Mouse (Mus musculus) hindbrain, embryonic 13.5 days (tissue): ENCODE data around the gene Wdr66. TPM values are rescaled to one million over a fixed set of nuclear protein-coding genes. Genes with fewer than 3 reads are reported as not detected.

Experiments used
- ATAC-seq: fragments of 200-750 bp; cut with Nextera tagmentation; 2 replicates; pipeline ENCODE4 v1.8.0; 2017; ENCODE audit warnings: moderate TSS enrichment; ENCODE audit not compliant: low FRiP score
- H3K27ac ChIP-seq: fragments of 300-500 bp; sonication (generic); 2 replicates; pipeline ENCODE4 v1.5.1; 2015; ENCODE audit warnings: inconsistent platforms, mild to moderate bottlenecking, moderate library complexity
- H3K27me3 ChIP-seq: fragments of 300-500 bp; sonication (generic); 2 replicates; pipeline ENCODE4 v1.6.1; 2015; ENCODE audit warnings: mild to moderate bottlenecking, inconsistent platforms
- H3K36me3 ChIP-seq: fragments of 300-500 bp; sonication (generic); 2 replicates; pipeline ENCODE4 v1.6.1; 2015; ENCODE audit warnings: mild to moderate bottlenecking, inconsistent platforms
- H3K4me1 ChIP-seq: fragments of 300-500 bp; sonication (generic); replicated peaks from 2 replicates; pipeline ENCODE4 v1.6.1; 2015; ENCODE audit warnings: inconsistent platforms
- H3K4me2 ChIP-seq: fragments of 300-500 bp; sonication (generic); 2 replicates; pipeline ENCODE4 v1.6.1; 2015; ENCODE audit warnings: inconsistent platforms, mild to moderate bottlenecking, moderate library complexity
- H3K4me3 ChIP-seq: fragments of 300-500 bp; sonication (generic); 2 replicates; pipeline ENCODE4 v1.5.1; 2015; ENCODE audit warnings: mild to moderate bottlenecking, inconsistent platforms
- H3K9ac ChIP-seq: fragments of 300-500 bp; sonication (generic); 2 replicates; pipeline ENCODE4 v1.6.1; 2015; ENCODE audit warnings: mild to moderate bottlenecking, inconsistent platforms
- H3K9me3 ChIP-seq: fragments of 300-500 bp; sonication (generic); 2 replicates; pipeline ENCODE4 v1.6.1; 2016; ENCODE audit warnings: inconsistent platforms
- WGBS: fragments of 180-500 bp; shearing (Covaris S2); methylation state at CpG from one replicate; pipeline ENCODE4 v1.1.7; 2015; 5-methylcytosine and 5-hydroxymethylcytosine counted together
- polyA plus RNA-seq: library from polyadenylated mRNA; unstranded; fragments of >200 nt; fragmentation: Nextera tagmentation; extraction: Ambion mirVana; gene quantifications from 2 replicates; pipeline ENCODE4 v1.2.1, GENCODE M21; 2015

The Wdr66 gene
- polyA plus RNA-seq, 1 experiment from 2014 or later: 1.9 TPM

GRCm38 (mm10) chr5:123346701-123347270, 94.9 kb downstream of the Wdr66 start:
- Histone ChIP-seq H3K27ac (peak overlapping the region; percentile 98), H3K4me1 (peaks cover 53% of the 10 kb centered on the region), H3K36me3 (peaks cover 7% of the 10 kb centered on the region), H3K9ac (peak overlapping the region; percentile 92), H3K27me3 (no peaks in the 10 kb centered on the region), H3K4me2 (peak overlapping the region; percentile 92), H3K4me3 (peak overlapping the region; percentile 77), H3K9me3 (no peaks in the 10 kb centered on the region)
- WGBS: 60% methylated on average over 7 of the region's 7 CpGs
- ATAC-seq: no peak

GRCm38 (mm10) chr5:123347985-123348384, 96.1 kb downstream of the Wdr66 start:
- H3K4me2 ChIP-seq: peak overlapping the region; percentile 92
- no peaks in the 10 kb centered on the region for H3K27me3 ChIP-seq
- no peak overlapping the region for H3K27ac ChIP-seq
- no peak for ATAC-seq
- WGBS: 85% methylated on average over 2 of the region's 2 CpGs
- no peak overlapping the region for H3K9ac ChIP-seq
- no peaks in the 10 kb centered on the region for H3K9me3 ChIP-seq
- H3K4me3 ChIP-seq: no peak overlapping the region
- peaks cover 19% of the 10 kb centered on the region for H3K36me3 ChIP-seq
- peaks cover 65% of the 10 kb centered on the region for H3K4me1 ChIP-seq

GRCm38 (mm10) chr5:123350386-123350785, 98.5 kb downstream of the Wdr66 start:
- peaks cover 64% of the 10 kb centered on the region for H3K4me1 ChIP-seq
- WGBS: 73% methylated on average over 10 of the region's 10 CpGs
- no peak for ATAC-seq
- no peak overlapping the region for H3K27ac ChIP-seq
- no peak overlapping the region for H3K9ac ChIP-seq
- peaks cover 34% of the 10 kb centered on the region for H3K36me3 ChIP-seq
- H3K4me3 ChIP-seq: no peak overlapping the region
- no peaks in the 10 kb centered on the region for H3K9me3 ChIP-seq
- no peaks in the 10 kb centered on the region for H3K27me3 ChIP-seq
- no peak overlapping the region for H3K4me2 ChIP-seq

- Histone ChIP-seq H3K9me3 (no peaks in the 10 kb centered on the region), H3K4me3 (no peak overlapping the region), H3K4me2 (no peak overlapping the region), H3K27ac (no peak overlapping the region), H3K4me1 (peaks cover 24% of the 10 kb centered on the region), H3K36me3 (peaks cover 85% of the 10 kb centered on the region), H3K27me3 (no peaks in the 10 kb centered on the region), H3K9ac (no peak overlapping the region)
- ATAC-seq: no peak
- 87% methylated on average over 11 of the region's 11 CpGs for WGBS
Measured at GRCm38 (mm10) chr5:123355918-123356317, 104.0 kb downstream of the Wdr66 start.

GRCm38 (mm10) chr5:123357253-123357652, 105.4 kb downstream of the Wdr66 start:
- WGBS: 94% methylated on average over 4 of the region's 4 CpGs
- H3K27ac ChIP-seq: no peak overlapping the region
- no peak for ATAC-seq
- peaks cover 11% of the 10 kb centered on the region; the same call in 1 of the 2 replicates for H3K4me1 ChIP-seq
- H3K4me2 ChIP-seq: no peak overlapping the region
- H3K36me3 ChIP-seq: peaks cover 89% of the 10 kb centered on the region
- no peaks in the 10 kb centered on the region for H3K9me3 ChIP-seq
- H3K27me3 ChIP-seq: no peaks in the 10 kb centered on the region
- H3K4me3 ChIP-seq: no peak overlapping the region
- H3K9ac ChIP-seq: no peak overlapping the region

- Histone ChIP-seq H3K27ac (no peak overlapping the region), H3K9me3 (no peaks in the 10 kb centered on the region)
- 79% methylated on average over 6 of the region's 6 CpGs for WGBS
Measured at GRCm38 (mm10) chr5:123359431-123359830, 107.5 kb downstream of the Wdr66 start.

GRCm38 (mm10) chr5:123362911-123363310, 111.0 kb downstream of the Wdr66 start:
- ATAC-seq: no peak
- H3K9ac ChIP-seq: no peak overlapping the region
- H3K36me3 ChIP-seq: peaks cover 92% of the 10 kb centered on the region
- no peaks in the 10 kb centered on the region for H3K27me3 ChIP-seq
- H3K4me1 ChIP-seq: no peaks in the 10 kb centered on the region
- 79% methylated on average over 4 of the region's 4 CpGs for WGBS
- no peak overlapping the region for H3K4me3 ChIP-seq
- H3K27ac ChIP-seq: no peak overlapping the region
- H3K4me2 ChIP-seq: no peak overlapping the region
- no peaks in the 10 kb centered on the region for H3K9me3 ChIP-seq

More at GRCm38 (mm10) chr5:123359431-123359830, 107.5 kb downstream of the Wdr66 start:
- Histone ChIP-seq H3K36me3 (peaks cover 98% of the 10 kb centered on the region), H3K9ac (no peak overlapping the region), H3K4me2 (no peak overlapping the region), H3K4me1 (no peaks in the 10 kb centered on the region), H3K27me3 (no peaks in the 10 kb centered on the region), H3K4me3 (no peak overlapping the region)
- no peak for ATAC-seq

GRCm38 (mm10) chr5:123364302-123364971, 112.5 kb downstream of the Wdr66 start:
- H3K27ac ChIP-seq: no peak overlapping the region
- no peaks in the 10 kb centered on the region for H3K27me3 ChIP-seq
- 80% methylated on average over 11 of the region's 11 CpGs for WGBS
- ATAC-seq: no peak
- no peak overlapping the region for H3K4me2 ChIP-seq
- H3K4me1 ChIP-seq: no peaks in the 10 kb centered on the region
- no peak overlapping the region for H3K9ac ChIP-seq
- H3K4me3 ChIP-seq: no peak overlapping the region
- no peaks in the 10 kb centered on the region for H3K9me3 ChIP-seq
- H3K36me3 ChIP-seq: peaks cover 89% of the 10 kb centered on the region

GRCm38 (mm10) chr5:123368869-123369488, 117.1 kb downstream of the Wdr66 start:
- H3K27me3 ChIP-seq: no peaks in the 10 kb centered on the region

GRCm38 (mm10) chr5:123370049-123370448, 118.1 kb downstream of the Wdr66 start:
- Histone ChIP-seq H3K9me3 (no peaks in the 10 kb centered on the region), H3K4me1 (no peaks in the 10 kb centered on the region), H3K27me3 (no peaks in the 10 kb centered on the region), H3K4me3 (no peak overlapping the region), H3K9ac (no peak overlapping the region), H3K4me2 (no peak overlapping the region), H3K27ac (no peak overlapping the region), H3K36me3 (peaks cover 84% of the 10 kb centered on the region)
- no peak for ATAC-seq
- 94% methylated on average over 5 of the region's 5 CpGs for WGBS

More at GRCm38 (mm10) chr5:123368869-123369488, 117.1 kb downstream of the Wdr66 start:
- Histone ChIP-seq H3K9me3 (no peaks in the 10 kb centered on the region), H3K4me2 (no peak overlapping the region), H3K4me1 (no peaks in the 10 kb centered on the region), H3K36me3 (peaks cover 88% of the 10 kb centered on the region), H3K9ac (no peak overlapping the region), H3K4me3 (no peak overlapping the region), H3K27ac (no peak overlapping the region)
- 80% methylated on average over 13 of the region's 13 CpGs for WGBS
- ATAC-seq: no peak

- no peaks in the 10 kb centered on the region for H3K4me1 ChIP-seq
- H3K9me3 ChIP-seq: no peaks in the 10 kb centered on the region
- no peak overlapping the region for H3K27ac ChIP-seq
- H3K9ac ChIP-seq: no peak overlapping the region
- peaks cover 44% of the 10 kb centered on the region for H3K36me3 ChIP-seq
- H3K4me2 ChIP-seq: no peak overlapping the region
- 93% methylated on average over 10 of the region's 10 CpGs for WGBS
- H3K4me3 ChIP-seq: no peak overlapping the region
- no peaks in the 10 kb centered on the region for H3K27me3 ChIP-seq
- ATAC-seq: no peak
Measured at GRCm38 (mm10) chr5:123375262-123375661, 123.4 kb downstream of the Wdr66 start.

- Histone ChIP-seq H3K9ac (no peak overlapping the region), H3K4me1 (no peaks in the 10 kb centered on the region), H3K9me3 (no peaks in the 10 kb centered on the region), H3K27ac (no peak overlapping the region), H3K4me3 (no peak overlapping the region), H3K36me3 (peaks cover 38% of the 10 kb centered on the region), H3K27me3 (no peaks in the 10 kb centered on the region), H3K4me2 (no peak overlapping the region)
- no peak for ATAC-seq
- WGBS: 91% methylated on average over 6 of the region's 6 CpGs
Measured at GRCm38 (mm10) chr5:123375793-123376452, 124.0 kb downstream of the Wdr66 start.
